ENCODE assay signal across 22 mouse cellular contexts in the genomic region with DNA sequence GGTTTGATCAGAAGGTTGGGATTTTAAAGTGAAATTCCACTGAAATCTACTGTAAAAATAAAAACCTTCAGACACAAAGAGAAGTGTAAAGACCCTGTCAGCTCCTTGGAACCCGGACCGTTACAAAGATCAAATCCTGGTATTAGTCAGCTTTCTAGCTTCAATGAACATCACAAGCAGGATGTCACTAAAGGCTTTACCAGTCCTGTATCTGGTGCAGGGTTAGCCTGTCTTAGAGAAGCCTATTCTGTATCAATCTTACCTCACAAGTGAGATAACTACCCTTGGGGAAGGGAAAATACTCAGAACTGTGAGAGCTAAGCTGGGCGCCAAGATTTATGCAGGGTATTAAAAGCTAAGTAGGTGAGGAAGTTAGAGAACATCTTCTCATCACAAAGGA.
DNase-seq lines count a peak whose midpoint lies in the region; ATAC-seq and TF ChIP-seq lines count a peak whose summit lies in the region.
"Had no signal": no experiment of that assay in that cellular context is flagged by ENCODE, and none has a peak within 500 bp of the region (broad histone marks: within the 10 kb centered on the region; RNA-seq: fewer than 3 reads in every experiment).

No protein-coding gene starts in this region.

- H3K79me2 ChIP-seq in CH12.LX (replicated peaks; ENCODE audit: control insufficient read depth, extremely low read depth, insufficient read depth, poor library complexity, severe bottlenecking), result no peaks in the 10 kb centered on the region

- no peak overlapping the region for H3K9ac ChIP-seq in midbrain, embryonic 11.5 days (ENCODE audit: low read length)
- no peak overlapping the region for H3K9ac ChIP-seq in midbrain, embryonic 13.5 days (replicated peaks)
- no peak overlapping the region for H3K9ac ChIP-seq in CH12.LX (ENCODE audit: insufficient read depth, low read depth)
- H3K9ac ChIP-seq: embryonic facial prominence, embryonic 13.5 days; embryonic facial prominence, embryonic 15.5 days; forebrain, embryonic 12.5 days had no signal

- H3K27ac ChIP-seq in midbrain, embryonic 11.5 days (ENCODE audit: low read depth, low read length), result no peak overlapping the region
- no peak overlapping the region for H3K27ac ChIP-seq in midbrain, embryonic 13.5 days
- no peak overlapping the region for H3K27ac ChIP-seq in CH12.LX (ENCODE audit: insufficient read depth, low read depth)
- H3K27ac ChIP-seq: embryonic facial prominence, embryonic 13.5 days; embryonic facial prominence, embryonic 15.5 days; forebrain, embryonic 10.5 days; forebrain, embryonic 12.5 days had no signal

- TF ChIP-seq EP300 in CH12.LX (IDR thresholded peaks at IDR 0.05; ENCODE audit: low read length), result no peak

- H3K4me1 ChIP-seq in midbrain, embryonic 11.5 days (ENCODE audit: control insufficient read depth, insufficient read depth, low read length), result peaks cover 5% of the 10 kb centered on the region; the same call in 1 of the 2 replicates
- 0 out of 2 replicates have a peak, but pooled peaks cover 3% of the 10 kb centered on the region for H3K4me1 ChIP-seq in midbrain, embryonic 13.5 days (replicated peaks)
- peaks cover 0 to 23% of the 10 kb centered on the region in 2 experiments; a peak in 2 of 4 replicates for H3K4me1 ChIP-seq in CH12.LX (ENCODE audit: control insufficient read depth in 1 of 2, insufficient read depth in 2 of 2)
- H3K4me1 ChIP-seq: embryonic facial prominence, embryonic 13.5 days; embryonic facial prominence, embryonic 15.5 days had no signal

- no peaks in the 10 kb centered on the region for H3K9me3 ChIP-seq in midbrain, embryonic 11.5 days (ENCODE audit: control insufficient read depth, low read length)
- no peaks in the 10 kb centered on the region for H3K9me3 ChIP-seq in midbrain, embryonic 13.5 days
- no peaks in the 10 kb centered on the region for H3K9me3 ChIP-seq in CH12.LX (replicated peaks; ENCODE audit: low read length)
- H3K9me3 ChIP-seq: embryonic facial prominence, embryonic 13.5 days; embryonic facial prominence, embryonic 15.5 days; forebrain, embryonic 10.5 days; forebrain, embryonic 12.5 days had no signal

- intact Hi-C loops in left cerebral cortex, postnatal 25 days (cut with DNase I), result no loop called here

- no peak overlapping the region for H3K4me3 ChIP-seq in midbrain, embryonic 11.5 days (ENCODE audit: low read depth, low read length)
- H3K4me3 ChIP-seq in midbrain, embryonic 13.5 days (replicated peaks), result no peak overlapping the region
- no peak overlapping the region for H3K4me3 ChIP-seq in CH12.LX (replicated peaks in 1 of 3; ENCODE audit: low read depth in 2 of 3, low read length in 2 of 3, poor library complexity in 1 of 3)
- H3K4me3 ChIP-seq: embryonic facial prominence, embryonic 13.5 days; embryonic facial prominence, embryonic 15.5 days; erythroblast, embryonic 14.5 days; forebrain, embryonic 10.5 days; forebrain, embryonic 12.5 days had no signal

- no peaks in the 10 kb centered on the region for H3K27me3 ChIP-seq in midbrain, embryonic 11.5 days (ENCODE audit: control insufficient read depth, insufficient read depth, low read length)
- H3K27me3 ChIP-seq in midbrain, embryonic 13.5 days, result no peaks in the 10 kb centered on the region
- no peaks in the 10 kb centered on the region for H3K27me3 ChIP-seq in CH12.LX (replicated peaks)
- H3K27me3 ChIP-seq: embryonic facial prominence, embryonic 13.5 days; embryonic facial prominence, embryonic 15.5 days; forebrain, embryonic 12.5 days had no signal

- dilution Hi-C loops in CH12.LX (cut with MboI; ENCODE audit: extremely low pct_ligation_motif_present, extremely low pct_unique_long_range_greater_than_20kb, low sequenced_read_pairs), result no loop called here

- no peak for ATAC-seq in midbrain, embryonic 11.5 days (ENCODE audit: low FRiP score)
- ATAC-seq in midbrain, embryonic 13.5 days, result no peak
- ATAC-seq: forebrain, embryonic 14.5 days; forebrain, embryonic 16.5 days had no signal

- no peak for TF ChIP-seq POLR2A in CH12.LX (IDR thresholded peaks at IDR 0.05; ENCODE audit: low read depth, low read length)

- no peak for TF ChIP-seq CTCF in CH12.LX (conservative IDR thresholded peaks at IDR 0.05 in 1 of 2, IDR thresholded peaks at IDR 0.05 in 1 of 2; ENCODE audit: low read depth in 2 of 2, low read length in 2 of 2)

- in situ Hi-C loops in CH12.LX (cut with MboI; ENCODE audit: low pct_ligation_motif_present, low pct_unique_long_range_greater_than_20kb, low sequenced_read_pairs), result no loop called here

- 80% methylated on average over 3 of the region's 3 CpGs for WGBS in midbrain, embryonic 11.5 days
- 87% methylated on average over 3 of the region's 3 CpGs for WGBS in midbrain, embryonic 13.5 days

- H3K36me3 ChIP-seq in midbrain, embryonic 11.5 days (ENCODE audit: control insufficient read depth, insufficient read depth, low read length), result no peaks in the 10 kb centered on the region
- no peaks in the 10 kb centered on the region for H3K36me3 ChIP-seq in midbrain, embryonic 13.5 days
- H3K36me3 ChIP-seq in CH12.LX (replicated peaks in 1 of 2; ENCODE audit: control insufficient read depth in 1 of 2, insufficient read depth in 1 of 2, low read length in 1 of 2), result no peaks in the 10 kb centered on the region
- H3K36me3 ChIP-seq: embryonic facial prominence, embryonic 13.5 days; embryonic facial prominence, embryonic 15.5 days; forebrain, embryonic 10.5 days; forebrain, embryonic 12.5 days had no signal

- no peak for TF ChIP-seq RAD21 in CH12.LX (IDR thresholded peaks at IDR 0.05; ENCODE audit: low read depth, low read length)

- H3K4me2 ChIP-seq in midbrain, embryonic 11.5 days, result no peak overlapping the region
- H3K4me2 ChIP-seq in midbrain, embryonic 13.5 days (replicated peaks), result no peak overlapping the region
- H3K4me2 ChIP-seq in CH12.LX (ENCODE audit: insufficient read depth, low read depth, poor library complexity, severe bottlenecking), result no peak overlapping the region
- H3K4me2 ChIP-seq: embryonic facial prominence, embryonic 13.5 days; embryonic facial prominence, embryonic 15.5 days; forebrain, embryonic 12.5 days had no signal

- DNase-seq in midbrain, embryonic 11.5 days (ENCODE audit: low spot score, missing footprints), result peak; percentile 59
- DNase-seq in CH12.LX (ENCODE audit: extremely low read depth), result peak; percentile 29
- no peak for DNase-seq in right cerebral cortex, postnatal 4 days
- DNase-seq in left cerebral cortex, postnatal 25 days (ENCODE audit: low spot score in 2 of 2), result no peak
- DNase-seq: adrenal gland, adult 2 months; adrenal gland, postnatal 10 days; adrenal gland, postnatal 25 days; cerebellum, adult 11 months; cerebellum, adult 18-20 months; cerebellum, adult 8-10 months; cerebellum, adult 9-11 months; cerebellum, postnatal 14 days; cerebellum, postnatal 36 days; embryo, embryonic 11 days had no signal

TF ChIP-seq in CH12.LX, 34 proteins besides CTCF, POLR2A, EP300 and RAD21:
- TF ChIP-seq NRF1 (IDR thresholded peaks at IDR 0.05; ENCODE audit: low read depth, low read length), result no peak
- no peak for TF ChIP-seq MXI1 (IDR thresholded peaks at IDR 0.05; ENCODE audit: low read depth, low read length)
- 0 out of 2 replicates have a peak, but pooled peaks have one; percentile 16 for TF ChIP-seq IRF4 (IDR thresholded peaks at IDR 0.05; ENCODE audit: low read depth, low read length)
- no peak for TF ChIP-seq ZMIZ1 (IDR thresholded peaks at IDR 0.05; ENCODE audit: low read depth, low read length)
- TF ChIP-seq TBP (conservative IDR thresholded peaks at IDR 0.05; ENCODE audit: low read depth, low read length), result no peak
- no peak for TF ChIP-seq USF2 (conservative IDR thresholded peaks at IDR 0.05; ENCODE audit: low read depth, low read length)
- TF ChIP-seq NELFE (IDR thresholded peaks at IDR 0.05; ENCODE audit: low read depth, low read length), result no peak

Comparison
In these comparisons a context has a peak if more than half of its experiments do, and no peak if none do; other contexts are left out.
1. DNase-seq: peak in midbrain, embryonic 11.5 days (single experiment) and CH12.LX (single experiment); none in right cerebral cortex, postnatal 4 days (single experiment) and left cerebral cortex, postnatal 25 days (0 of 2).